Mouse (Mus musculus): ENCODE results near the gene Dazap2.

Gene Dazap2

GRCm38 (mm10) chr15:100636700-100637501 is 21.8 kb downstream of the Dazap2 start, which contains the start of gene Smagp:
TSS of gene Smagp (minus strand) at chr15:100636940.
- DNase-seq (ENCODE audit: extremely low spot score, low read depth, low spot score): no peak

- DNase-seq (ENCODE audit: extremely low spot score, low read depth, low spot score): no peak
Measured at GRCm38 (mm10) chr15:100637661-100638060, 22.5 kb downstream of the Dazap2 start.

- DNase-seq (ENCODE audit: extremely low spot score, low read depth, low spot score): no peak
Measured at GRCm38 (mm10) chr15:100639972-100640750, 25.0 kb downstream of the Dazap2 start.

GRCm38 (mm10) chr15:100641226-100641810 is 26.2 kb downstream of the Dazap2 start:
- DNase-seq (ENCODE audit: extremely low spot score, low read depth, low spot score): no peak

GRCm38 (mm10) chr15:100642451-100642850 is 27.3 kb downstream of the Dazap2 start:
- no peak for DNase-seq (ENCODE audit: extremely low spot score, low read depth, low spot score)

GRCm38 (mm10) chr15:100646161-100646560 is 31.0 kb downstream of the Dazap2 start:
- DNase-seq (ENCODE audit: extremely low spot score, low read depth, low spot score): no peak

- no peak for DNase-seq (ENCODE audit: extremely low spot score, low read depth, low spot score)
Measured at GRCm38 (mm10) chr15:100650111-100650510, 35.0 kb downstream of the Dazap2 start.

GRCm38 (mm10) chr15:100651610-100652009 is 36.5 kb downstream of the Dazap2 start:
- no peak for DNase-seq (ENCODE audit: extremely low spot score, low read depth, low spot score)

GRCm38 (mm10) chr15:100654271-100654670 is 39.1 kb downstream of the Dazap2 start:
- no peak for DNase-seq (ENCODE audit: extremely low spot score, low read depth, low spot score)

GRCm38 (mm10) chr15:100655201-100655600 is 40.1 kb downstream of the Dazap2 start:
- DNase-seq (ENCODE audit: extremely low spot score, low read depth, low spot score): no peak

- no peak for DNase-seq (ENCODE audit: extremely low spot score, low read depth, low spot score)
Measured at GRCm38 (mm10) chr15:100660306-100660705, 45.2 kb downstream of the Dazap2 start.

- no peak for DNase-seq (ENCODE audit: extremely low spot score, low read depth, low spot score)
Measured at GRCm38 (mm10) chr15:100660805-100661204, 45.7 kb downstream of the Dazap2 start.

GRCm38 (mm10) chr15:100664813-100665274 is 49.7 kb downstream of the Dazap2 start:
- no peak for DNase-seq (ENCODE audit: extremely low spot score, low read depth, low spot score)

- DNase-seq (ENCODE audit: extremely low spot score, low read depth, low spot score): no peak
Measured at GRCm38 (mm10) chr15:100665411-100666218, 50.5 kb downstream of the Dazap2 start.

- no peak for DNase-seq (ENCODE audit: extremely low spot score, low read depth, low spot score)
Measured at GRCm38 (mm10) chr15:100666219-100666696, 51.1 kb downstream of the Dazap2 start.

GRCm38 (mm10) chr15:100666851-100667250 is 51.7 kb downstream of the Dazap2 start:
- no peak for DNase-seq (ENCODE audit: extremely low spot score, low read depth, low spot score)

- no peak for DNase-seq (ENCODE audit: extremely low spot score, low read depth, low spot score)
Measured at GRCm38 (mm10) chr15:100667420-100667819, 52.3 kb downstream of the Dazap2 start.

- DNase-seq (ENCODE audit: extremely low spot score, low read depth, low spot score): no peak
Measured at GRCm38 (mm10) chr15:100667871-100668545, 52.9 kb downstream of the Dazap2 start.

GRCm38 (mm10) chr15:100669337-100669736 is 54.2 kb downstream of the Dazap2 start, which contains the start of gene Bin2:
TSS of gene Bin2 (minus strand) at chr15:100669553.
- no peak for DNase-seq (ENCODE audit: extremely low spot score, low read depth, low spot score)

- no peak for DNase-seq (ENCODE audit: extremely low spot score, low read depth, low spot score)
Measured at GRCm38 (mm10) chr15:100670004-100670403, 54.9 kb downstream of the Dazap2 start.
